Mouse (Mus musculus): Measurements from ENCODE around the gene Cyp2c23.

- no peak for TF ChIP-seq EP300 (IDR thresholded peaks at IDR 0.05; ENCODE audit: insufficient read depth, low read depth, low read length)
- TF ChIP-seq CTCF (IDR thresholded peaks at IDR 0.05): no peak
- no peak for TF ChIP-seq POLR2A (IDR thresholded peaks at IDR 0.05; ENCODE audit: insufficient read depth, low read depth, low read length)
Observed at GRCm38 (mm10) chr19:43981992-43982391, 47.0 kb downstream of the Cyp2c23 start.

All from heart, adult 2 months (tissue).